Mouse (Mus musculus) heart, postnatal 0 days (tissue): ENCODE data around the gene Spry1.

ENCODE experiments used
- CTCF ChIP-seq: IDR thresholded peaks from 2 replicates; pipeline ENCODE4 v1.5.1; 2016; ENCODE audit warnings: antibody characterized with exemption, control low read depth, low read depth
- EP300 ChIP-seq: IDR thresholded peaks from 2 replicates; pipeline ENCODE4 v1.6.1; 2016; ENCODE audit warnings: antibody characterized with exemption, low read depth

DNA sequence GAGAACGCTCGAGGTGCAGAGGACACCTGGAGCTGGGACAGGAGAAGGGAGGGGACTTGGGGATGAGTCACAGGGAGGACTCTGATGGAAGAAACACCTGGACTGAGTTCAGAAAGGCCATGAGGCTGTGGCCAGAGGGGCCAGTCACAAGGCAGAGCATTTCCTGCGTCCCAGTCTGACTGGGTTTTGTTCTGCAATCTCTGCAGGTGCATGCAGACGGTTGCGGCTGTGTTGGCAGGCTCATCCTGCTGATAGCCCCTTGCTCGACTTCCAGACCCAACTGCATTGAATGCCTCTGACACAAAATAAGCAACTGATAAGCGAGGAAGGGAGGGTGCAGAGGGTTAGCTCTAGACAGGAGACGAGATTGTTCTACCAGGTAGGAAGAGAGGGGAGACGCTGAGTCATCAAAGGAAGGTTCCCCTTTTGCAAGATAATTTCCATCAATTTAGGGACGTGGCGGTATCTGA lies 35.3 kb downstream of the Spry1 start:
- no peak for TF ChIP-seq CTCF
- TF ChIP-seq EP300: no peak
